Mouse (Mus musculus): Measurements from ENCODE around the gene Asic3.

DNA sequence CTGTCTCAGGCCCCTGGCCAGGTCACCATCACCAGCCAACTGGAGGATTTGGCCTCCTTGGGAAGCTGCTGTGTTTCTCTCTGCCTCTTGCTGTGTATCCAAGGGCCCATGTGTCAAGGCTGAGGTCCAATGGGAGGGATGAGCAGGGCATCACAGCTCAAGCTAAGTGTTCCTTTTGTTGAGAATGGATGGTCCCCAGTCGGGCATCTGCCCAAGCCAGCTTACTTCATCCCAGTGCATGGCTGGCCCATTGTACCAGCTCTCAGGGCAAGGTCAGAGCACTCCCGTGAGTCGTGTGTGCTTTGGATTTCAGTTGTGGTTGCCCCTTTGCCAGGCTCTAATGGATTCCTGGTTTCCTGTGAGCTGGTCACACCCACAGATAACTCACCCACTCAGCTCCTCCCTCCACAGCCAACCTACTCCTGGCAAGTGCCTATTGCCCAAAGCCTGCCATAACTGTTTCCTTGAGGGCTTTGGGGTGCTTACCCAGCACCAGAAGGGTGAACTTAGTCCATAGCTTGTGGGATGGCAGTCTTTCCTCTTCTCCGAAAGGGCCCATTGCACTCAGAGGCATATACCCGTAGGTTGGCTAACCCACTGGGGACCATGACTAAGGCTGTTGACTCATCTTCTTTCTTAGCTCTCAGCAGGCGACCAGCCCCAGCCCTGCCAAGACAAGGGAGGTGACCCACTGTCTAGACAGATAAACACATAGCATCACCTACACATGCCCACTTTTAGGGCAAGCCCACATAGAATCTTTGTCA, 8.4 kb upstream of the Asic3 start:
- no peak for TF ChIP-seq CTCF (IDR thresholded peaks at IDR 0.05; ENCODE audit: borderline replicate concordance, extremely low read depth, insufficient read depth, insufficient read length)
- no peak for TF ChIP-seq POLR2A (IDR thresholded peaks at IDR 0.05; ENCODE audit: borderline replicate concordance, extremely low read depth, insufficient read depth, insufficient read length, poor library complexity, severe bottlenecking)

Data from brain, embryonic 14.5 days (tissue).